Mouse (Mus musculus) ovary, adult 10 weeks (tissue): ENCODE measurements around the gene Gm12666. TPM values are rescaled to one million over a fixed set of nuclear protein-coding genes. Genes with fewer than 3 reads are reported as not detected.

Source experiments
- polyA plus RNA-seq: library from polyadenylated mRNA; stranded (reverse); fragments of 350-450 nt; fragmentation: Illumina TruSeq; extraction: RNeasy Lipid Tissue Mini Kit (QIAGEN cat#74804); gene quantifications from one replicate; pipeline ENCODE4 v1.2.3, GENCODE M21; 2014

Gene Gm12666
- not detected for polyA plus RNA-seq

GRCm38 (mm10) chr4:92191649-92192048, at the start of gene Gm12666:
Gene Gm12666, minus strand, starts transcription at chr4:92191749.

GRCm38 (mm10) chr4:92147134-92147533, 44.4 kb downstream of the Gm12666 start, which contains the start of gene Izumo3:
Gene Izumo3, minus strand, starts transcription at chr4:92147234.

Other genes starting within 250 kb of the Gm12666 start
- gene Izumo3, start 44.5 kb downstream of the Gm12666 start, polyA plus RNA-seq: not detected